Mouse (Mus musculus) liver, embryonic 14.5 days (tissue): ENCODE measurements at regions not wholly inside any gene's neighbourhood (a gene's known extent, or its start where the extent isn't known, plus 50 kb on each side); places are given as distances from the start of the nearest gene placed in this dataset.

Source experiments
- CTCF ChIP-seq: IDR thresholded peaks from 2 replicates; pipeline ENCODE4 v1.5.1; 2016; ENCODE audit warnings: antibody characterized with exemption, low read depth, control low read depth
- EP300 ChIP-seq: IDR thresholded peaks from 2 replicates; pipeline ENCODE4 v1.6.1; 2016; ENCODE audit warnings: antibody characterized with exemption, low read depth

DNA sequence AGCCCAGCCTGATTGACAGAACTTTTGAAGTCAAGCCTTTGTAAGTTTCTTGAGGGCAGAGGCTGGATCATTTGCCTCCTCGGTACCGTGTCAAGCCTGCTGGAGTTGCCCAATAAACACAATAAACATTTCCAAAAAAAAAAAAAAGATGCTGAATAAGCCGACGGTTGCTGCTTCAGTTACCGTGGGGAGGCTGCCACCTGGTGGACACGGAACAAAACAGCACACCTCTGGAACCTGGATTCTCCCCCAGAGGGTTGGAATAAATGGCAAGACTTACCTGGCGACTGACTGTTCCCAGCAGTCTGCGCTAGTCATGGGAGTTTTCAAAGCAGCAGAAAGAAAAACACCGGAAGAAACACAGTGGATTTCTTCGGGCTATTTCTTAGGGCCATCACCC, 136.3 kb upstream of the Adamts18 start:
- TF ChIP-seq EP300 (no peak), CTCF (peak; percentile 78)
